ENCODE assay signal across 8 mouse cellular contexts in genomic region chr1:160231013-160231412, GRCm38 (mm10). TPM values are rescaled to one million over a fixed set of nuclear protein-coding genes. Genes with fewer than 3 reads are reported as not detected.
DNase-seq lines count a peak whose midpoint lies in the region; ATAC-seq and TF ChIP-seq lines count a peak whose summit lies in the region.

No protein-coding gene starts in this region.

- H3K36me3 ChIP-seq in heart, postnatal 0 days (replicated peaks; ENCODE audit: control insufficient read depth, insufficient read depth, low read length), result no peaks in the 10 kb centered on the region; the same call in 1 of the 2 replicates
- H3K36me3 ChIP-seq in heart, embryonic 12.5 days, result no peaks in the 10 kb centered on the region
- no peaks in the 10 kb centered on the region for H3K36me3 ChIP-seq in lung, postnatal 0 days (ENCODE audit: insufficient read depth, low read length)

- no peaks in the 10 kb centered on the region for H3K9me3 ChIP-seq in heart, postnatal 0 days (replicated peaks; ENCODE audit: control insufficient read depth, low read length)
- H3K9me3 ChIP-seq in heart, embryonic 12.5 days (replicated peaks), result no peaks in the 10 kb centered on the region
- no peaks in the 10 kb centered on the region for H3K9me3 ChIP-seq in lung, postnatal 0 days (ENCODE audit: low read length)

- TF ChIP-seq EP300 in heart, postnatal 0 days (IDR thresholded peaks at IDR 0.05; ENCODE audit: low read depth), result no peak
- no peak for TF ChIP-seq EP300 in lung, postnatal 0 days (IDR thresholded peaks at IDR 0.05)

- H3K4me3 ChIP-seq in heart, postnatal 0 days (ENCODE audit: low read depth, low read length), result no peak overlapping the region
- H3K4me3 ChIP-seq in heart, embryonic 12.5 days, result no peak overlapping the region
- no peak overlapping the region for H3K4me3 ChIP-seq in lung, postnatal 0 days (ENCODE audit: low read depth, low read length)
- no peak overlapping the region for H3K4me3 ChIP-seq in lung, adult 2 months (replicated peaks; ENCODE audit: extremely low read depth, low read depth, low read length)

- ATAC-seq in heart, postnatal 0 days (ENCODE audit: insufficient read depth, low read depth), result no peak
- ATAC-seq in heart, embryonic 12.5 days (ENCODE audit: insufficient number of reproducible peaks, low FRiP score), result no peak
- ATAC-seq in lung, postnatal 0 days, result no peak

- DNase-seq in heart, postnatal 0 days (ENCODE audit: low spot score), result peak; percentile 39
- DNase-seq in lung, postnatal 0 days (ENCODE audit: low spot score), result peak; percentile 69
- no peak for DNase-seq in lung, adult 2 months
- DNase-seq in MN1 (ENCODE audit: low spot score), result peak; percentile 74
- DNase-seq in large intestine, adult 2 months (ENCODE audit: low read depth, low spot score), result peak; percentile 18
- no peak for DNase-seq in ovary, postnatal 10 days (ENCODE audit: low spot score)
- no peak for DNase-seq in right cerebral cortex, postnatal 36 days (ENCODE audit: low spot score in 2 of 2)

- H3K27me3 ChIP-seq in heart, postnatal 0 days (ENCODE audit: control insufficient read depth, insufficient read depth, low read length), result no peaks in the 10 kb centered on the region
- no peaks in the 10 kb centered on the region for H3K27me3 ChIP-seq in heart, embryonic 12.5 days (replicated peaks)
- no peaks in the 10 kb centered on the region for H3K27me3 ChIP-seq in lung, postnatal 0 days (replicated peaks; ENCODE audit: insufficient read depth, low read length)

- H3K4me2 ChIP-seq in heart, postnatal 0 days (ENCODE audit: low read depth, low read length), result no peak overlapping the region
- no peak overlapping the region for H3K4me2 ChIP-seq in heart, embryonic 12.5 days
- H3K4me2 ChIP-seq in lung, postnatal 0 days (replicated peaks; ENCODE audit: low read depth, low read length), result no peak overlapping the region

- TF ChIP-seq CTCF in heart, postnatal 0 days (IDR thresholded peaks at IDR 0.05; ENCODE audit: low read depth), result peak; percentile 48
- TF ChIP-seq CTCF in lung, postnatal 0 days (IDR thresholded peaks at IDR 0.05), result peak; percentile 64
- TF ChIP-seq CTCF in lung, adult 2 months (IDR thresholded peaks at IDR 0.05; ENCODE audit: insufficient read depth, low read length), result no peak

- H3K27ac ChIP-seq in heart, postnatal 0 days (ENCODE audit: low read depth), result no peak overlapping the region
- no peak overlapping the region for H3K27ac ChIP-seq in heart, embryonic 12.5 days (ENCODE audit: poor library complexity, severe bottlenecking)
- no peak overlapping the region for H3K27ac ChIP-seq in lung, postnatal 0 days (ENCODE audit: low read length)

- TF ChIP-seq POLR2A in lung, adult 2 months (IDR thresholded peaks at IDR 0.05; ENCODE audit: borderline replicate concordance, extremely low read depth, low read depth, low read length), result no peak

- H3K4me1 ChIP-seq in heart, postnatal 0 days (ENCODE audit: control insufficient read depth, insufficient read depth), result no peaks in the 10 kb centered on the region
- no peaks in the 10 kb centered on the region for H3K4me1 ChIP-seq in heart, embryonic 12.5 days (replicated peaks)
- peaks cover 4% of the 10 kb centered on the region; the same call in 1 of the 2 replicates for H3K4me1 ChIP-seq in lung, postnatal 0 days (ENCODE audit: insufficient read depth, low read depth, low read length)
- no peaks in the 10 kb centered on the region; the same call in 1 of the 2 replicates for H3K4me1 ChIP-seq in lung, adult 2 months (ENCODE audit: control insufficient read depth, insufficient read depth, low read length)

- 39% methylated on average over 4 of the region's 4 CpGs for WGBS in heart, postnatal 0 days
- WGBS in heart, embryonic 12.5 days, result 51% methylated on average over 4 of the region's 4 CpGs
- 32% methylated on average over 4 of the region's 4 CpGs for WGBS in lung, postnatal 0 days
- 22% methylated on average over 4 of the region's 4 CpGs for WGBS in lung, adult 2 months
- 26% methylated on average over 4 of the region's 4 CpGs for WGBS in large intestine, adult 2 months

- H3K9ac ChIP-seq in heart, postnatal 0 days (replicated peaks; ENCODE audit: low read depth, low read length), result no peak overlapping the region
- H3K9ac ChIP-seq in heart, embryonic 12.5 days, result no peak overlapping the region
- H3K9ac ChIP-seq in lung, postnatal 0 days (replicated peaks; ENCODE audit: low read depth), result no peak overlapping the region

RNA-seq across cellular contexts. Expression of gene Cacybp, which starts 18.3 kb away (rescaled TPM):
- total RNA-seq in heart, postnatal 0 days (2014; rRNA removed; ENCODE audit: low replicate concordance), result 33.7 and 38.2 TPM in 2 replicates
- polyA plus RNA-seq in heart, postnatal 0 days (2015; fragmentation: Nextera tagmentation; extraction: Ambion mirVana), result 124 and 131 TPM in 2 replicates
- polyA plus RNA-seq in heart, embryonic 12.5 days (2016; fragmentation: Nextera tagmentation; extraction: Ambion mirVana), result 175 and 181 TPM in 2 replicates
- 82.5 and 102 TPM in 2 replicates for polyA plus RNA-seq in lung, postnatal 0 days (2015; fragmentation: Nextera tagmentation; extraction: Ambion mirVana)
- 4.9 and 5.7 TPM in 2 replicates for polyA plus RNA-seq in lung, adult 2 months (2012; rRNA removed)
- polyA plus RNA-seq in large intestine, adult 2 months (2012; rRNA removed), result 5.1 and 7.9 TPM in 2 replicates

RNA-seq across cellular contexts. Expression of gene Mrps14, which starts 36.0 kb away (rescaled TPM):
- total RNA-seq in heart, postnatal 0 days (2014; rRNA removed; ENCODE audit: low replicate concordance), result 19.3 and 28.1 TPM in 2 replicates
- 221 and 235 TPM in 2 replicates for polyA plus RNA-seq in heart, postnatal 0 days (2015; fragmentation: Nextera tagmentation; extraction: Ambion mirVana)
- polyA plus RNA-seq in heart, embryonic 12.5 days (2016; fragmentation: Nextera tagmentation; extraction: Ambion mirVana), result 184 and 185 TPM in 2 replicates
- polyA plus RNA-seq in lung, postnatal 0 days (2015; fragmentation: Nextera tagmentation; extraction: Ambion mirVana), result 176 and 180 TPM in 2 replicates
- polyA plus RNA-seq in lung, adult 2 months (2012; rRNA removed), result 11.8 and 18.0 TPM in 2 replicates
- 34.6 and 39.1 TPM in 2 replicates for polyA plus RNA-seq in large intestine, adult 2 months (2012; rRNA removed)

Comparison
In these comparisons a context has a peak if more than half of its experiments do, and no peak if none do; other contexts are left out.
1. DNase-seq: peak in heart, postnatal 0 days (single experiment), lung, postnatal 0 days (single experiment), MN1 (single experiment) and large intestine, adult 2 months (single experiment); none in lung, adult 2 months (single experiment), ovary, postnatal 10 days (single experiment) and right cerebral cortex, postnatal 36 days (0 of 2).